Mouse (Mus musculus): Measurements from ENCODE around the gene Dnmt1. TPM values are rescaled to one million over a fixed set of nuclear protein-coding genes. Genes with fewer than 3 reads are reported as not detected.

Gene Dnmt1
- total and polyA plus RNA-seq, 3 experiments = 89.9 to 145 (median 121) TPM

DNA sequence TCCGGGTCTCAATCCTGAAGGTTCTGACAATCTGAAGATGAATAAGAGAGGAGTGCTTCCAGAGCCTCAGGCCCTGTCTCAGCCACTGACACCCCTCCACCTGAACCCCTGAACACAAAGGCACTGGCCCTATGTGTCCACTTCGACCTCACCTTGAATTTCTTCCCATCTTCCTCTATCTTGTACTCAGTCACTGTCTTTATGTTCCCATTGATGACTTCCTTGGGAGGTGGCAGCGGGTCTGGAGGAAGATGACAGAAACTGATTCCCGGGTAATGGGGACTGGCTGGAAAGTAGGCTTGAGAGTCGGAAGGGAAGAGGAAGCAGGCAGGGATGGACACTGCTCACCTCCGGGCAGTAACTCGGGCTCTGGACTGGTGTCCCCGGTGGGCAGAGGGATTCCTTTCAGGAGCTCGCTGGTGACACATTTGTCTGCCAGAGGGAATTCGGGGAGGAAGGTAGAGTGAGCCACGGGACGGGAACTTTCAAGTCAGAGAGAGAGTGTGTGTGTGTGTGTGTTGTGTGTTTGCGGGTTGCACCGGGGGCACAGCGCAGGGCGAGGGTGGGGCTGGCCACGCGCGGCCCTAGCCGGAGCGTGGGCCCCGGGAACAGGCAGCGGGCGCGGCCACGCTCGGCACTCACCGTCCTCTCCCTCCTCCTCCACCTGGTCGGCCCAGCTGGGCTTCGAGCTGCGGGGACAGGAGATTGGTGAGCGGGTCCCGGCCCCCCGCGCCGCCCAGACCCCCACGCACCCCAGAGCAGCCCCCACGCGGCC, 61.8 kb downstream of the Dnmt1 start:
- Histone ChIP-seq H3K79me2 (replicated peaks; ENCODE audit: control insufficient read depth, extremely low read depth, insufficient read depth, poor library complexity, severe bottlenecking) (peaks cover 30% of the 10 kb centered on the region), H3K4me2 (ENCODE audit: insufficient read depth, low read depth, poor library complexity, severe bottlenecking) (peak overlapping the region; percentile 85), H3K27me3 (replicated peaks) (no peaks in the 10 kb centered on the region), H3K9ac (ENCODE audit: insufficient read depth, low read depth) (peak overlapping the region; percentile 92), H3K36me3 (replicated peaks in 1 of 2; ENCODE audit: control insufficient read depth in 1 of 2, insufficient read depth in 1 of 2, low read length in 1 of 2) (peaks cover 38 to 48% of the 10 kb centered on the region in 2 experiments), H3K27ac (ENCODE audit: insufficient read depth, low read depth) (peak overlapping the region; percentile 32; the same call in 1 of the 2 replicates), H3K9me3 (replicated peaks; ENCODE audit: low read length) (no peaks in the 10 kb centered on the region), H3K4me1 (ENCODE audit: control insufficient read depth in 1 of 2, insufficient read depth in 2 of 2) (peaks cover 12 to 24% of the 10 kb centered on the region in 2 experiments), H3K4me3 (replicated peaks in 1 of 3; ENCODE audit: low read depth in 2 of 3, low read length in 2 of 3, poor library complexity in 1 of 3) (peak overlapping the region; percentile 85 to 99 (median 97))
- in situ Hi-C loops (cut with MboI; ENCODE audit: low pct_ligation_motif_present, low pct_unique_long_range_greater_than_20kb, low sequenced_read_pairs) (no loop called here), dilution Hi-C loops (cut with MboI; ENCODE audit: extremely low pct_ligation_motif_present, extremely low pct_unique_long_range_greater_than_20kb, low sequenced_read_pairs) (no loop called here)
- TF ChIP-seq MAFK (IDR thresholded peaks at IDR 0.05; ENCODE audit: insufficient replicate concordance, low read length) = no peak
- no peak for TF ChIP-seq E2F4 (IDR thresholded peaks at IDR 0.05; ENCODE audit: insufficient replicate concordance, low read depth, low read length)
- no peak for TF ChIP-seq GABPA (IDR thresholded peaks at IDR 0.05; ENCODE audit: insufficient replicate concordance, low read depth, low read length)
- TF ChIP-seq ZC3H11A (IDR thresholded peaks at IDR 0.05; ENCODE audit: low read depth, low read length) = no peak
- TF ChIP-seq SMC3 (IDR thresholded peaks at IDR 0.05; ENCODE audit: low read depth, low read length) = no peak
- TF ChIP-seq RAD21 (IDR thresholded peaks at IDR 0.05; ENCODE audit: low read depth, low read length) = no peak
- no peak for TF ChIP-seq ZNF384 (IDR thresholded peaks at IDR 0.05; ENCODE audit: low read depth, low read length)
- no peak for TF ChIP-seq MAX (IDR thresholded peaks at IDR 0.05; ENCODE audit: low read length)
- TF ChIP-seq ZKSCAN1 (IDR thresholded peaks at IDR 0.05; ENCODE audit: borderline replicate concordance, low read depth, low read length) = no peak
- TF ChIP-seq TCF12 (IDR thresholded peaks at IDR 0.05; ENCODE audit: low read depth, low read length) = no peak
- no peak for TF ChIP-seq CHD2 (IDR thresholded peaks at IDR 0.05; ENCODE audit: low read length)
- no peak for TF ChIP-seq POLR2A (IDR thresholded peaks at IDR 0.05; ENCODE audit: low read depth, low read length)
- TF ChIP-seq NELFE (IDR thresholded peaks at IDR 0.05; ENCODE audit: low read depth, low read length) = no peak
- TF ChIP-seq ETS1 (conservative IDR thresholded peaks at IDR 0.05; ENCODE audit: low read depth, low read length) = no peak
- TF ChIP-seq JUND (conservative IDR thresholded peaks at IDR 0.05; ENCODE audit: low read depth, low read length) = no peak
- TF ChIP-seq PAX5 (IDR thresholded peaks at IDR 0.05; ENCODE audit: low read length) = no peak
- no peak for DNase-seq (ENCODE audit: extremely low read depth)

DNA sequence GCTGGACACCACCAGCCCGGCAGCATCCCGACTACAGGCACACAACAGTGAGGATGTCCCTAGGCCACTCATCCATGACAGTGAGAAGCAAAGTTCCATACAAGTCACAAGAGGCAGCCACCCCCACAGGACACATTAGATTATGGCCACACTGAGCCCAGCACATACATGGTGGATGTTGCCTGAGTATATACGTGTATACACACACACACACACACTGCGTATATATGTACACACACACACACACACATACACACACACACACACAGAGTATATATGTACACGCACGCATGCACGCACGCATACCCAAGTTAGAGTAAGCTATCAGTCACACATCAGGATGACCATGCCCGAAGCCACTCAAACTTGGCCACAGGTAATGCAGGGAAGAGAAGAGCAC, 64.3 kb downstream of the Dnmt1 start:
- dilution Hi-C loops (cut with MboI; ENCODE audit: extremely low pct_ligation_motif_present, extremely low pct_unique_long_range_greater_than_20kb, low sequenced_read_pairs) (no loop called here), in situ Hi-C loops (cut with MboI; ENCODE audit: low pct_ligation_motif_present, low pct_unique_long_range_greater_than_20kb, low sequenced_read_pairs) (no loop called here)
- Histone ChIP-seq H3K4me2 (ENCODE audit: insufficient read depth, low read depth, poor library complexity, severe bottlenecking) (no peak overlapping the region), H3K79me2 (replicated peaks; ENCODE audit: control insufficient read depth, extremely low read depth, insufficient read depth, poor library complexity, severe bottlenecking) (peaks cover 32% of the 10 kb centered on the region), H3K9ac (ENCODE audit: insufficient read depth, low read depth) (no peak overlapping the region), H3K36me3 (replicated peaks in 1 of 2; ENCODE audit: control insufficient read depth in 1 of 2, insufficient read depth in 1 of 2, low read length in 1 of 2) (peaks cover 62 to 73% of the 10 kb centered on the region in 2 experiments), H3K4me3 (replicated peaks in 1 of 3; ENCODE audit: low read depth in 2 of 3, low read length in 2 of 3, poor library complexity in 1 of 3) (no peak overlapping the region), H3K4me1 (ENCODE audit: control insufficient read depth in 1 of 2, insufficient read depth in 2 of 2) (peaks cover 12 to 43% of the 10 kb centered on the region in 2 experiments), H3K27me3 (replicated peaks) (no peaks in the 10 kb centered on the region), H3K9me3 (replicated peaks; ENCODE audit: low read length) (no peaks in the 10 kb centered on the region), H3K27ac (ENCODE audit: insufficient read depth, low read depth) (no peak overlapping the region)
- DNase-seq (ENCODE audit: extremely low read depth) = no peak
- TF ChIP-seq HCFC1 (IDR thresholded peaks at IDR 0.05; ENCODE audit: low read depth, low read length) = no peak
- TF ChIP-seq RCOR1 (conservative IDR thresholded peaks at IDR 0.05; ENCODE audit: low read depth, low read length) = no peak
- TF ChIP-seq MAZ (IDR thresholded peaks at IDR 0.05; ENCODE audit: low read depth, low read length) = no peak
- TF ChIP-seq CHD2 (IDR thresholded peaks at IDR 0.05; ENCODE audit: low read length) = no peak
- TF ChIP-seq TBP (conservative IDR thresholded peaks at IDR 0.05; ENCODE audit: low read depth, low read length) = no peak
- TF ChIP-seq CHD1 (IDR thresholded peaks at IDR 0.05; ENCODE audit: low read depth, low read length) = no peak
- TF ChIP-seq UBTF (IDR thresholded peaks at IDR 0.05; ENCODE audit: low read depth, low read length) = no peak
- TF ChIP-seq USF2 (conservative IDR thresholded peaks at IDR 0.05; ENCODE audit: low read depth, low read length) = no peak
- TF ChIP-seq MEF2A (IDR thresholded peaks at IDR 0.05; ENCODE audit: borderline replicate concordance, low read depth, low read length) = no peak

All from CH12.LX (cell line).